Mouse (Mus musculus): ENCODE data around the gene Frmpd2. TPM values are rescaled to one million over a fixed set of nuclear protein-coding genes. Genes with fewer than 3 reads are reported as not detected.
A peak's percentile ranks its signal among the peaks of the same experiment; 100 is the strongest.
"Not testable (repeated sequence)": the region's sequence is repeated elsewhere in the genome, so short reads cannot be mapped to it uniquely, and the experiment has no call there.

Frmpd2 gene
- not detected in 2 replicates for polyA plus RNA-seq (2015; fragmentation: Nextera tagmentation; extraction: Ambion mirVana)

DNA sequence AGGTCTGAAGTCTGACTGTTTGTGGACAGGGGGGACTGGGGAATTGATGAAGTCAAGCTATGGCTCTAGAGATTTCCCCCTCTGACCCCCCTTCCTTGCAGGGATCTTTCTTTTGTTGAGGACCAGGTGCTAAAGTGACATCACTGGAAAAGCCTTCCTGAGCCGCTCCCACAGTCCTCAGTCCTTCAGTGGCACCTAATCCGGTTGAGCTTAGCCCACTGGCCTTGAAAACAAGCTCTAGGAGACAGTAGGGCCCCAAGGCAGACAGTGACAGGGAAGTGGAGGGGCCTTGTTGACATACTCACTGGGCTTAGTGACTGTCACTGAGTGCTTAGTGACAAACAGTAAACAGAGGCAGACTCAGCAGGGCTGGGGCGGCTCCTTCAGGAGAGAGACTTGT lies at the start of gene Frmpd2:
Gene Frmpd2 (plus strand): TSS at position 366 of the 400 bp plus-strand sequence.
- Histone ChIP-seq H3K27ac (replicated peaks) (no peak within 1 kb of the TSS), H3K9me3 (no peaks in the 10 kb centered on the region), H3K9ac (no peak within 1 kb of the TSS), H3K27me3 (no peaks in the 10 kb centered on the region), H3K4me3 (no peak within 1 kb of the TSS), H3K4me2 (no peak within 1 kb of the TSS), H3K36me3 (no peaks in the 10 kb centered on the region), H3K4me1 (replicated peaks) (peaks cover 14% of the 10 kb centered on the region)
- 62% methylated on average over 3 of the region's 3 CpGs for WGBS
- ATAC-seq (ENCODE audit: low read depth) = no peak

DNA sequence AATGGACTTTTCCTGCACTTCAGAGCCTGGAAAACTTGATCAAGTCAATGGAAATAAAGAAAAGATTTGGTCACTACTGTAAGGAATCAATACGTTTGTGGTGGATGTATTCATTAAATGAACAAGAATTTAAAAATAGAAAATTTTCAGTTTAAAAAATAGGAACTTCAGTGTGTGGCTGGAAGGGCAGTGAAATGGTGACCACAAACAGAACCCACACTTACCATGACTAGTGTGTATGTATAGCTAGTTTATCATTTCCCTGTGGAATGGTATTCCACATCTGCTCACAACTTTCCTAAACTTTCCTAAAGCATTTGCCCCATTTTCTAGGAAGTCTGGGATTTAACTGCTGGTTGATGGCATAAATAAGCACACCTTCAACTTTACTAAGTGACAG lies 48.5 kb upstream of the Frmpd2 start:
- 95% methylated on average over 1 of the region's 1 CpGs for WGBS
- Histone ChIP-seq H3K4me1 (replicated peaks) (no peaks in the 10 kb centered on the region), H3K4me2 (no peak overlapping the region), H3K4me3 (no peak overlapping the region), H3K27ac (replicated peaks) (no peak overlapping the region), H3K9me3 (no peaks in the 10 kb centered on the region), H3K36me3 (no peaks in the 10 kb centered on the region), H3K27me3 (no peaks in the 10 kb centered on the region), H3K9ac (no peak overlapping the region)
- no peak for ATAC-seq (ENCODE audit: low read depth)

DNA sequence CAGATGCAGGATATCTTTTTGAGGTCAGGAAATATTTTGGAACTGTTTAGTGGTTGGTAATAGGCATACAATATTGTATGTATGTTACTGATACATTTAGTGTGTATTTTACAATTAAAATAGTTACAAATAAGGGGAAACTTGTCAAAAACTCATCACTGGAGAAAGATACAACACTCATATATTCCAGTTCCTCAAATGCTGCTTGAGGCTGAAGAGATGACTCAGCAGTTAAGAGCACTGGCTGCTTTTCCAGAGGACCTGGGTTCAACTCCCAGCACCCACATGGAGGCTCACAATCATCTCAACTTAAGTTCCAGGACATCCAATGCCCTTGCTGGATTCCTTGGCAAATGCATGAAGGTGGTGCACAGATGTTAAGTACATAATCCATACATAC lies 47.4 kb upstream of the Frmpd2 start:
- no peak for ATAC-seq (ENCODE audit: low read depth)
- no peak overlapping the region for H3K4me3 ChIP-seq
- H3K4me2 ChIP-seq = no peak overlapping the region
- no peak overlapping the region for H3K9ac ChIP-seq
- H3K4me1 ChIP-seq (replicated peaks) = no peaks in the 10 kb centered on the region
- no peak overlapping the region for H3K27ac ChIP-seq (replicated peaks)
- no peaks in the 10 kb centered on the region for H3K36me3 ChIP-seq
- no peaks in the 10 kb centered on the region for H3K9me3 ChIP-seq
- no peaks in the 10 kb centered on the region for H3K27me3 ChIP-seq

DNA sequence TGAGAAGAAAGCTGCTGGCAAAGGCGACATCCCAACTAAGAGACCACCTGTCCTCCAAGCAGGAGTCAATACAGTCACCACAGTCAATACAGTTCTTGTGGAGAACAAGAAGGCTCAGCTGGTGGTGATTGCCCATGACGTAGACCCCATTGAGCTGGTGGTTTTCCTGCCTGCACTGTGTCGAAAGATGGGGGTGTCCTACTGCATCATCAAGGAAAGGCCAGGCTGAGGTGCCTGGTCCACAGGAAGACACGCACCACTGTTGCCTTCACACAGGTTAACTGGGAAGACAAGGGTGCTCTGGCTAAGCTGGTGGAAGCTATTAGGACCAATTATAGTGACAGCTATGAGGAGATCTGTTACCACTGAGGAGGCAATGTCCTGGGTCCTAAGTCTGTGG lies 39.0 kb upstream of the Frmpd2 start:
- H3K4me2 ChIP-seq; H3K36me3 ChIP-seq; H3K4me3 ChIP-seq; H3K27me3 ChIP-seq; ATAC-seq (ENCODE audit: low read depth); H3K9me3 ChIP-seq; H3K4me1 ChIP-seq (replicated peaks); H3K27ac ChIP-seq (replicated peaks); H3K9ac ChIP-seq: not testable (repeated sequence)
- 86% methylated on average over 4 of the region's 4 CpGs for WGBS

DNA sequence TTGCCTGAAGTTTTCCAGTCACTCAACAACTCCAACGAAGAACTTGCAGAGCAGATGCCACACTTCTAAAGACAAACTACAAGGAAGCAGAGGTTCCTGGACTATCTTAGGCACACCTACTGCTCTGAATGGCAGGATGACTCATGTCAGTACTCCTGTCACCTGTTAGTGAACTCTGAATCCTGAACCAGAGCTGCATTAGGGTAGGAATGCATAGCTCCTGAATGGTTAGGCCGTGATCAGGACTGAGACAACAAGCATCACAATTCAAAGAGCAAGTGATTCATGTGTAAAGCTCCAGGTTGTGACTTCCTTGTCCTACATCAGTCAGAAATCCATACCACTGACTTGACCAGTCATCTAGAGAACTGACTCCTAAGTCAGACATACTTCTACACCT lies 27.7 kb upstream of the Frmpd2 start:
- H3K4me2 ChIP-seq = no peak overlapping the region
- peaks cover 22% of the 10 kb centered on the region for H3K4me1 ChIP-seq (replicated peaks)
- 93% methylated on average over 2 of the region's 2 CpGs for WGBS
- H3K4me3 ChIP-seq = no peak overlapping the region
- H3K9ac ChIP-seq = no peak overlapping the region
- H3K27ac ChIP-seq (replicated peaks) = no peak overlapping the region
- no peaks in the 10 kb centered on the region for H3K9me3 ChIP-seq
- no peak for ATAC-seq (ENCODE audit: low read depth)
- H3K36me3 ChIP-seq = no peaks in the 10 kb centered on the region
- peaks cover 6% of the 10 kb centered on the region for H3K27me3 ChIP-seq

DNA sequence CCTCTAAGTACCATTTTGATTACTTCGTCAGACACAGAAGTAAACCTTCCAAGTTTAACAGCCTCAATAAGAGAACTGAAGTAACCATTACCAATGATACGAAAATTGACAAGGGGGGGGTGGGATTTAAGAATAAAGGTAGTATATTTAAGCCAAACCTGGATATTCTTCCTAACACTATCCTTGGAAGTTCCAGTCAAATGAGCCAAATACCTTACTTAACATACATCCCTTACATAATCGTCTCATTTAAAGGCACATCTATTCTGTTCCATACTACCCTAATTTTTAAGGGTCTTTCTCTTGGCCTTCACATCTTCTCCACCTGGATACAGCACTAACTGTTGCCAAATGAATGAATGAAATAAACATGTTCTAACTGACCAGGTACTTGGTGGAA lies 25.5 kb upstream of the Frmpd2 start:
- peaks cover 22% of the 10 kb centered on the region for H3K4me1 ChIP-seq (replicated peaks)
- H3K36me3 ChIP-seq = no peaks in the 10 kb centered on the region
- H3K27me3 ChIP-seq = peaks cover 27% of the 10 kb centered on the region
- no peaks in the 10 kb centered on the region for H3K9me3 ChIP-seq
- peak overlapping the region; percentile 69 for H3K4me2 ChIP-seq
- H3K9ac ChIP-seq = peak overlapping the region; percentile 97
- WGBS = 31% methylated on average over 3 of the region's 3 CpGs
- ATAC-seq (ENCODE audit: low read depth) = no peak
- H3K4me3 ChIP-seq = peak overlapping the region; percentile 88
- peak overlapping the region; percentile 96 for H3K27ac ChIP-seq (replicated peaks)

DNA sequence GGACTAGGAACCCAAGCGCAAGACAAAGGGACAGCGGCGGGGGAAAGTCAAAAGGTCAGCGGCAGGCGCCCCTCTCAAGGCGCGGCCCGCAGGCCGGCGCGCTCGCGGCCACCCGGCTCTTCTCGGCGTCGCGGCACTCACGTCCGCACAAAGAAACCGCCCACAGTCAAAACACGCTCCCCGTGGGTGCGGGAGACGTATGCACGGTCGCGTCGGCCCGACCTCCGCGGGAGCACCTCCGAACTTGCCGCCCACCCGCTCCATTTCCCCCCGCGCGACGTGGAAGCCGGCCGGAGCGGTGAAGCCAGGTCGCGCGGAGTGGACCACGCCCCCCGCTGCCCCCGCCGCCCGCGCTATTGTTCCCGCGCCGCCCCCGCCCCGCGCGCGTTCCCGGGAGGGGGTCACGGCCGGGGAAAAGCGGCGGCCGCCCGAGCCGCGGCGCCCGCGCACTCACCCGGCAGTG lies 24.9 kb upstream of the Frmpd2 start:
- H3K9me3 ChIP-seq = no peaks in the 10 kb centered on the region
- H3K9ac ChIP-seq = peak overlapping the region; percentile 97
- ATAC-seq (ENCODE audit: low read depth) = peak; percentile 68
- WGBS = under 1% methylated on average over 66 of the region's 72 CpGs
- H3K36me3 ChIP-seq = no peaks in the 10 kb centered on the region
- peaks cover 22% of the 10 kb centered on the region for H3K4me1 ChIP-seq (replicated peaks)
- peaks cover 34% of the 10 kb centered on the region for H3K27me3 ChIP-seq
- peak overlapping the region; percentile 69 for H3K4me2 ChIP-seq
- H3K4me3 ChIP-seq = peak overlapping the region; percentile 88
- H3K27ac ChIP-seq (replicated peaks) = peak overlapping the region; percentile 96

DNA sequence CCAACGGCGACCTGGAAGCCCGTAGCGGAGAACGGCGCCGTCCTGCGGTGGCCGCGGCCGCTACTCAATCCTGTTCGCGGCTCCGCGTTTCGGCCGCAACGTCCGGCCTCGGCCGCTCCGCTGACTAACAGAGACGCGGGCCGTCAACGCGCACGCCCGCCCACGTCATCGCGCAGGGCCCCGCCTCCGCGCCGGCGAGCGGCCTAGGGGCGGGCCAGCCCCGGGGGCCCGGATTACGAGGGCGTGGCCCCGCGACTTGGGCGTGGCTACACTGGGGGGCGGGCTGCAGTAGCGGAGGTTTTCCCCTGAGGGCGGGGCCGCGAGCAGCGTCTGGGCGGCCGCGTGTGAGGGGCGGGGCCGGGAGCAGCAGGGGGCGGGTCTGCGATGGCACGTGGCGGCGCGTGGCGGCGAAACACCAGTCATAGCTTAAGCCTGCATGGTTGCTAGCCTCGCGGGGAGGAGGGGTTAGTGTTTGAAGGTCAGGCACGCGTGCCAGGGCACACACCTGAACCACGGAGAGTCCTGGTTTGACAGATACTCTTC lies 24.4 kb upstream of the Frmpd2 start, which contains the start of gene Mapk8:
Gene Mapk8 (minus strand): TSS at position 132 of the 543 bp plus-strand sequence.
- Histone ChIP-seq H3K4me3 (peak within 1 kb of the TSS; percentile 88), H3K36me3 (no peaks in the 10 kb centered on the region), H3K4me1 (replicated peaks) (peaks cover 22% of the 10 kb centered on the region), H3K27me3 (peaks cover 34% of the 10 kb centered on the region), H3K27ac (replicated peaks) (peak within 1 kb of the TSS; percentile 96), H3K9ac (peak within 1 kb of the TSS; percentile 97), H3K9me3 (no peaks in the 10 kb centered on the region), H3K4me2 (peak within 1 kb of the TSS; percentile 69)
- WGBS = under 1% methylated on average over 61 of the region's 70 CpGs
- ATAC-seq (ENCODE audit: low read depth) = peak; percentile 99

DNA sequence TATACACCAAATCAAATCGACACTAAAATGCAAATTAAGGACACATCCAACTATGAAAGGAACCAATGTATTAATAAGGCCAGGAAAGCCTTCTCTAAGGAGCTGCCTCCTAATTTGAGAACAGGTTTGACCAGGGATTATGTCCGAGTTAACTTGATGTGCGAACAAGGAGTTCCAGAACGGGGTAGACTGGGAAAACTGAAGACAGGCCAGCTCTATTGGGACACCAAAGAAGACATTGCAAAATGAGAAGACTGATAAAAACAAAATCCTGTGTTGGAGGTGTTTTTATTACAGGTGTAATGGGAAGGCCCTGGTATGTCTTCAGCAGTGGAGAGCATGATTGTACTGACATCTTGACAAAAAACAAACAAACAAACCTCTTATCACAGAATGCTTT lies 23.2 kb upstream of the Frmpd2 start:
- no peak for ATAC-seq (ENCODE audit: low read depth)
- no peak overlapping the region for H3K4me3 ChIP-seq
- H3K9ac ChIP-seq = no peak overlapping the region
- 92% methylated on average over 4 of the region's 4 CpGs for WGBS
- H3K4me2 ChIP-seq = no peak overlapping the region
- no peaks in the 10 kb centered on the region for H3K36me3 ChIP-seq
- H3K4me1 ChIP-seq (replicated peaks) = peaks cover 22% of the 10 kb centered on the region
- peaks cover 34% of the 10 kb centered on the region for H3K27me3 ChIP-seq
- no peaks in the 10 kb centered on the region for H3K9me3 ChIP-seq
- H3K27ac ChIP-seq (replicated peaks) = no peak overlapping the region

DNA sequence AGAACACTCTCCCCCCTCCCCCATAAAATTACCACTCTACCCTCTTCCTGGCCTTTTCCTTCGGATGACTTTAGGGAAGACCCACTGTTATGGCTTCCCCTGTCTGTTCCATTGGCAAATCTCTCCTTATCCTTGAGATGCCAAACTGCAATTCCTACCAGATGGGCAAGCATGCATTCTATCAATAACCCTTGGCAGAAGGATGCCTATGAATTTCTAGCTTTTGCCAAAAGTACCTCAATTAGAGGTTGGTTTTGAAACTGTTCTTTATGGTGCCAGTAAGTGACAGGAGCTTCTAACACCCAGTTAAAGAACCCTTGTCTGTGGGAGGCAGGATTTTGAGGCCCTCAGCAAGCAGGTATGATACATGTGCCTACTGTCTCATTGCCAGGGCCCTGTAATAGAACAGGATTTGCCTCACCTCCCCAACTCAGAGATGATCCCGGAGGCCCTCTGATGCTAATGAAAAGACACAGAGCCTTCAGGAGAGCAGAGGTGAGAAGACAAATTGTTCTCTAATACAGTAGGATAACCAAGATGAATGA lies 22.1 kb upstream of the Frmpd2 start:
- H3K4me2 ChIP-seq = no peak overlapping the region
- H3K27me3 ChIP-seq = peaks cover 34% of the 10 kb centered on the region
- H3K27ac ChIP-seq (replicated peaks) = no peak overlapping the region
- no peak overlapping the region for H3K4me3 ChIP-seq
- H3K36me3 ChIP-seq = no peaks in the 10 kb centered on the region
- 68% methylated on average over 2 of the region's 2 CpGs for WGBS
- no peak for ATAC-seq (ENCODE audit: low read depth)
- no peak overlapping the region for H3K9ac ChIP-seq
- H3K9me3 ChIP-seq = no peaks in the 10 kb centered on the region
- H3K4me1 ChIP-seq (replicated peaks) = peaks cover 11% of the 10 kb centered on the region

DNA sequence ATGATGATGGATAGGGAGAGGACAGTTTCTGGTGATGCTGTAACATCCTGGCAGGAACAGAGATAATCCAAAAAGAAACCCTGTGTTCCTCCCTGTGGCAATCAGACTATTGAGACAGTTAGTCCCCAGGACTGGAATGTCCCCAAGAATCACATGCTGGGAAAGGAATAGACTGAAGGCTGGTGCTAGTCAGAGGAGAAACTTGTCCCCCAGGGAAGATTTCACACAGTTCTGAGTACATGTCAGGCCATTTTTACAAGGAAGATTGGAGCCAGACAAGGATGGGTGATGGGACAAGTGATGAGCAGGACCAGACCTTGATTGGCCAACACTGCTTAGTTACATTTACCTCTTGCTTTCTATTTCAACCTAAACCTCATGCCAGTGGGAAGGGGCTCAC lies 21.2 kb upstream of the Frmpd2 start:
- no peak overlapping the region for H3K4me3 ChIP-seq
- H3K9ac ChIP-seq = no peak overlapping the region
- no peak overlapping the region for H3K4me2 ChIP-seq
- H3K27ac ChIP-seq (replicated peaks) = no peak overlapping the region
- H3K4me1 ChIP-seq (replicated peaks) = peaks cover 6% of the 10 kb centered on the region
- no peak for ATAC-seq (ENCODE audit: low read depth)
- peaks cover 34% of the 10 kb centered on the region for H3K27me3 ChIP-seq
- H3K36me3 ChIP-seq = no peaks in the 10 kb centered on the region
- H3K9me3 ChIP-seq = no peaks in the 10 kb centered on the region

DNA sequence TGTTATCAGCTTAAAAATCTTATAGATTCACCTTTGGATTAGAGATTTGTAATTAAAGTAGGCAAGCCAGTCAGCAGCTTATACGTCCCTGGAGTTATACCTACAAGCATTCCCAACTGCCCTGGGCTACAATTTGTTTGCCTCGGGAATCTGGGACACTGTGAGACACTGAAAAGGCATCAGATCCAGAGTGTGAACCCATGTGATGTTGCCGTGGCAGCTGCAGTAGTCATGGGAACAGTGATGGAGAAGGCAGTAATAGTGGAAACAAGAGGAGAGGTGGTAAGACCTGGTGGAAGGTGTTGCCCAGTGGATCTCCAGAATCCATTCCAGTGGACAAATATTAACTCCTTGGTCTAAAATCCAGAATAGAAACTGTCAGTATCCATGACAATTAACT lies 7.8 kb upstream of the Frmpd2 start:
- Histone ChIP-seq H3K36me3 (no peaks in the 10 kb centered on the region), H3K27me3 (no peaks in the 10 kb centered on the region), H3K4me2 (no peak overlapping the region), H3K9ac (no peak overlapping the region), H3K4me1 (replicated peaks) (0 out of 2 replicates have a peak, but pooled peaks cover 4% of the 10 kb centered on the region), H3K9me3 (no peaks in the 10 kb centered on the region), H3K27ac (replicated peaks) (no peak overlapping the region), H3K4me3 (no peak overlapping the region)
- WGBS = 51% methylated on average over 3 of the region's 3 CpGs
- no peak for ATAC-seq (ENCODE audit: low read depth)

DNA sequence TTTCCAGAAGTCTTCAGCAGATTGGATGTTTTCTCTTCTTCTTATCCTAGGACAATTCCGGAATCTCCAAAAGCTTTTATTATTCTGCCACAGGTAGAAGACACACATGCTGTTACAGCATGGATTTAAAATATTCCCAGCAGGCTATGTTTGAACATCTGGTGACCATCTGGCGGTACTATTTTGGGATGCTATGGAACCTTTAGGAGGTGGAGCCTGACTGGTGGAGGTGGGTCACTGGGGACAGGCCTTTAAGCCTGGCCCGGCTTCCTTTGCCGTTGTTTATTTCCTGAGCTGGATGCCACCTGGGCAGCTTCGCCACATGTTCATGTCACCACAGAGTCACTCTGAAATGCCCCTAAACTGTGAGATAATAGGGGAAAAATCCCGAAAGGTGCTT lies 3.7 kb upstream of the Frmpd2 start:
- H3K9me3 ChIP-seq = no peaks in the 10 kb centered on the region
- WGBS = 64% methylated on average over 6 of the region's 6 CpGs
- H3K4me1 ChIP-seq (replicated peaks) = peaks cover 8% of the 10 kb centered on the region; the same call in 1 of the 2 replicates
- H3K36me3 ChIP-seq = no peaks in the 10 kb centered on the region
- no peak for ATAC-seq (ENCODE audit: low read depth)
- no peak overlapping the region for H3K9ac ChIP-seq
- no peak overlapping the region for H3K4me3 ChIP-seq
- H3K4me2 ChIP-seq = no peak overlapping the region
- H3K27ac ChIP-seq (replicated peaks) = no peak overlapping the region
- no peaks in the 10 kb centered on the region for H3K27me3 ChIP-seq

All from neural tube, embryonic 13.5 days (tissue).